Mouse (Mus musculus): ENCODE measurements at regions not wholly inside any gene's neighbourhood (a gene's known extent, or its start where the extent isn't known, plus 50 kb on each side); places are given as distances from the start of the nearest gene placed in this dataset.

DNA sequence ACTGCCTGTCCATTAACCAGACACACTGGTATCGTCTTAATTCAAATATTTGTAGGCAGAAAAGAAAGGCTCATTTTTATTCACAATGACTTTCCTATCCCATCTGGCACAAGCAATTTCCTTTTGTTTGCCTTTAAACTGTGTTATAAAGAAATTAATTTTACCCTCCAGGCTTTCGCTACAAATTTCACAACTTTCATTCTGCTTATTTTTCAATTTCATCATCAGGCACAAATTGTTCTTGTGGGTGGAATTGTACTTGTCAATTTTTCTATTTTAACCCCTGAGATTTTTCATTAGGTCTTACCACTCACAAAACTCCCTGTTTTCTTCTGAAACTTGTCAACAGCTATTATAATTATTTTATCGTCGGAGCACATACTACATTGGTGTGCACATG lies 73.2 kb upstream of the Smc2 start:
- TF ChIP-seq POLR2A (IDR thresholded peaks at IDR 0.05; ENCODE audit: borderline replicate concordance, insufficient read depth, low read length) (no peak), CTCF (IDR thresholded peaks at IDR 0.05; ENCODE audit: borderline replicate concordance, insufficient read depth, low read depth, low read length) (no peak)

Data from cerebellum, adult 2 months (tissue).